Mouse (Mus musculus) MEL (cell line): ENCODE measurements around the gene Tcaf1. TPM values are rescaled to one million over a fixed set of nuclear protein-coding genes. Genes with fewer than 3 reads are reported as not detected.

Source experiments
- DNase-seq: peaks from one replicate; pipeline ENCODE4 v3.0.0; 2011; ENCODE audit warnings: low read depth, low spot score
- H3K27ac ChIP-seq: 2 replicates; pipeline ENCODE4 v1.5.1; 2012; ENCODE audit warnings: low read depth, mild to moderate bottlenecking, control low read depth, low read length, moderate library complexity; ENCODE audit not compliant: control insufficient read depth
- H3K27me3 ChIP-seq, 2 experiments: fragments of 150-350 bp in 1 of 2; sonication (generic) in 1 of 2; 2 replicates each; pipeline ENCODE4 v1.6.1; 2012; ENCODE audit warnings: low read length in 2 of 2, mild to moderate bottlenecking in 2 of 2, improper control_type of control experiment in 1 of 2, moderate library complexity in 1 of 2; ENCODE audit not compliant: insufficient read depth in 2 of 2, control insufficient read depth in 1 of 2
- H3K36me3 ChIP-seq, 2 experiments: 2 replicates each; pipeline ENCODE4 v1.6.1; 2012 to 2014; ENCODE audit warnings: low read length in 2 of 2, improper control_type of control experiment in 1 of 2, inconsistent platforms in 1 of 2, mild to moderate bottlenecking in 1 of 2; ENCODE audit not compliant: insufficient read depth in 2 of 2, control insufficient read depth in 1 of 2
- H3K4me1 ChIP-seq, 2 experiments: fragments of 150-350 bp in 1 of 2; sonication (generic) in 1 of 2; 2 replicates each; pipeline ENCODE4 v1.6.1; 2012; ENCODE audit warnings: low read length in 2 of 2, improper control_type of control experiment in 1 of 2, mild to moderate bottlenecking in 1 of 2; ENCODE audit not compliant: insufficient read depth in 2 of 2, control insufficient read depth in 1 of 2
- H3K4me3 ChIP-seq, 2 experiments: fragments of 150-350 bp in 1 of 2; sonication (generic) in 1 of 2; 2 replicates each; pipeline ENCODE4 v1.5.1; 2012; ENCODE audit warnings: low read depth in 2 of 2, low read length in 2 of 2, mild to moderate bottlenecking in 2 of 2, moderate library complexity in 2 of 2, control low read depth in 1 of 2, improper control_type of control experiment in 1 of 2; ENCODE audit not compliant: control insufficient read depth in 1 of 2, insufficient read depth in 1 of 2
- H3K79me2 ChIP-seq: 2 replicates; pipeline ENCODE4 v1.6.1; 2012; ENCODE audit warnings: mild to moderate bottlenecking, low read length, moderate library complexity; ENCODE audit not compliant: control insufficient read depth, poor library complexity, insufficient read depth
- H3K9ac ChIP-seq: 2 replicates; pipeline ENCODE4 v1.6.1; 2012; ENCODE audit warnings: low read depth, mild to moderate bottlenecking, control low read depth, low read length, moderate library complexity; ENCODE audit not compliant: control insufficient read depth, poor library complexity, severe bottlenecking
- H3K9me3 ChIP-seq: fragments of 150-350 bp; sonication (generic); replicated peaks from 2 replicates; pipeline ENCODE4 v1.6.1; 2012; ENCODE audit warnings: mild to moderate bottlenecking, low read length, improper control_type of control experiment, moderate library complexity; ENCODE audit not compliant: insufficient read depth
- BHLHE40 ChIP-seq: IDR thresholded peaks from 2 replicates; pipeline ENCODE4 v1.6.1; 2012; ENCODE audit warnings: low read depth, mild to moderate bottlenecking, inconsistent platforms, low read length, improper control_type of control experiment, borderline replicate concordance
- CHD2 ChIP-seq: IDR thresholded peaks from 2 replicates; pipeline ENCODE4 v1.6.1; 2011; ENCODE audit warnings: low read length, improper control_type of control experiment
- CTCF ChIP-seq, 3 experiments: IDR thresholded peaks in 2 of 3; conservative IDR thresholded peaks in 1 of 3; 2 replicates each; pipeline ENCODE4 v1.5.1; 2011 to 2012; ENCODE audit warnings: low read length in 3 of 3, low read depth in 2 of 3, mild to moderate bottlenecking in 2 of 3, improper control_type of control experiment in 1 of 3, inconsistent platforms in 1 of 3, mixed read lengths in 1 of 3, moderate library complexity in 1 of 3; ENCODE audit not compliant: control insufficient read depth in 1 of 3, insufficient read depth in 1 of 3, poor library complexity in 1 of 3, severe bottlenecking in 1 of 3
- E2F4 ChIP-seq: IDR thresholded peaks from 2 replicates; pipeline ENCODE4 v1.6.1; 2011; ENCODE audit warnings: low read depth, low read length, improper control_type of control experiment, borderline replicate concordance
- ELF1 ChIP-seq: IDR thresholded peaks from 2 replicates; pipeline ENCODE4 v1.6.1; 2014; ENCODE audit warnings: low read depth, mild to moderate bottlenecking, inconsistent platforms, low read length, improper control_type of control experiment, moderate library complexity
- ETS1 ChIP-seq: IDR thresholded peaks from 2 replicates; pipeline ENCODE4 v1.6.1; 2012; ENCODE audit warnings: low read depth, mild to moderate bottlenecking, inconsistent platforms, low read length, improper control_type of control experiment, moderate library complexity
- GABPA ChIP-seq: IDR thresholded peaks from 2 replicates; pipeline ENCODE4 v1.6.1; 2012; ENCODE audit warnings: low read depth, mild to moderate bottlenecking, inconsistent platforms, low read length, improper control_type of control experiment, moderate library complexity
- JUND ChIP-seq: IDR thresholded peaks from 2 replicates; pipeline ENCODE4 v1.6.1; 2011; ENCODE audit warnings: low read depth, mild to moderate bottlenecking, improper control_type of control experiment, low read length
- MAFK ChIP-seq: IDR thresholded peaks from 2 replicates; pipeline ENCODE4 v1.6.1; 2011; ENCODE audit warnings: low read depth, mild to moderate bottlenecking, low read length, improper control_type of control experiment, borderline replicate concordance
- MAZ ChIP-seq: IDR thresholded peaks from 2 replicates; pipeline ENCODE4 v1.6.1; 2012; ENCODE audit warnings: low read depth, mild to moderate bottlenecking, inconsistent platforms, low read length, improper control_type of control experiment
- MEF2A ChIP-seq: IDR thresholded peaks from 2 replicates; pipeline ENCODE4 v1.6.1; 2014; ENCODE audit warnings: low read depth, mild to moderate bottlenecking, inconsistent platforms, low read length, improper control_type of control experiment; ENCODE audit not compliant: poor library complexity, insufficient replicate concordance, severe bottlenecking; ENCODE audit errors: extremely low read depth
- MYC ChIP-seq: IDR thresholded peaks from 2 replicates; pipeline ENCODE4 v1.6.1; 2011; ENCODE audit warnings: low read depth, mild to moderate bottlenecking, low read length, improper control_type of control experiment, moderate library complexity
- NELFE ChIP-seq: IDR thresholded peaks from 2 replicates; pipeline ENCODE4 v1.6.1; 2011; ENCODE audit warnings: low read depth, low read length, improper control_type of control experiment
- NRF1 ChIP-seq: IDR thresholded peaks from 2 replicates; pipeline ENCODE4 v1.6.1; 2014; ENCODE audit warnings: low read depth, mild to moderate bottlenecking, inconsistent platforms, low read length, improper control_type of control experiment, moderate library complexity; ENCODE audit not compliant: poor library complexity, insufficient read depth, severe bottlenecking
- POLR2AphosphoS2 ChIP-seq: IDR thresholded peaks from 2 replicates; pipeline ENCODE4 v1.6.1; 2011; ENCODE audit warnings: low read length, improper control_type of control experiment
- SMC3 ChIP-seq: IDR thresholded peaks from 2 replicates; pipeline ENCODE4 v1.6.1; 2011; ENCODE audit warnings: low read depth, low read length, improper control_type of control experiment
- TCF12 ChIP-seq: IDR thresholded peaks from 2 replicates; pipeline ENCODE4 v1.6.1; 2014; ENCODE audit warnings: low read depth, mild to moderate bottlenecking, inconsistent platforms, low read length, improper control_type of control experiment, moderate library complexity
- UBTF ChIP-seq: IDR thresholded peaks from 2 replicates; pipeline ENCODE4 v1.6.1; 2012; ENCODE audit warnings: low read depth, mild to moderate bottlenecking, inconsistent platforms, low read length, improper control_type of control experiment, moderate library complexity, borderline replicate concordance; ENCODE audit not compliant: insufficient read depth
- USF1 ChIP-seq: IDR thresholded peaks from 2 replicates; pipeline ENCODE4 v1.6.1; 2014; ENCODE audit warnings: low read depth, mild to moderate bottlenecking, inconsistent platforms, low read length, improper control_type of control experiment, moderate library complexity
- ZC3H11A ChIP-seq: IDR thresholded peaks from 2 replicates; pipeline ENCODE4 v1.6.1; 2012; ENCODE audit warnings: low read depth, mild to moderate bottlenecking, inconsistent platforms, low read length, improper control_type of control experiment
- ZKSCAN1 ChIP-seq: IDR thresholded peaks from 2 replicates; pipeline ENCODE4 v1.6.1; 2012; ENCODE audit warnings: low read depth, mild to moderate bottlenecking, inconsistent platforms, low read length, improper control_type of control experiment, moderate library complexity
- polyA plus RNA-seq, 2 experiments: library from polyadenylated mRNA; stranded (reverse) in 1 of 2; unstranded in 1 of 2; fragments of >175 nt in 1 of 2; fragments of >200 nt in 1 of 2; gene quantifications; 2 replicates each; pipeline versions ENCODE4 v1.2.1 to v1.2.4; 2012; ENCODE audit warnings: low replicate concordance in 2 of 2, low read depth in 1 of 2; ENCODE audit not compliant: insufficient read length in 2 of 2, insufficient read depth in 1 of 2, missing spikeins in 1 of 2
- total RNA-seq: library from RNA; depleted of rRNA; stranded (reverse); fragments of 300-350 nt; gene quantifications from 2 replicates; pipeline ENCODE4 v1.2.3, GENCODE M21; 2012

Tcaf1 gene
- total and polyA plus RNA-seq, 3 experiments = not detected

- Histone ChIP-seq H3K27ac (no peak overlapping the region), H3K79me2 (no peaks in the 10 kb centered on the region), H3K27me3 (no peaks in the 10 kb centered on the region)
These were observed 22.0 kb downstream of the Tcaf1 start for GRCm38 (mm10) chr6:42687907-42688306.

GRCm38 (mm10) chr6:42680077-42680476 lies 29.8 kb downstream of the Tcaf1 start:
- no peaks in the 10 kb centered on the region for H3K36me3 ChIP-seq
- DNase-seq = no peak
- no peaks in the 10 kb centered on the region for H3K9me3 ChIP-seq
- H3K9ac ChIP-seq = no peak overlapping the region
- no peak overlapping the region for H3K4me3 ChIP-seq
- no peaks in the 10 kb centered on the region for H3K4me1 ChIP-seq
- no peaks in the 10 kb centered on the region for H3K27me3 ChIP-seq
- H3K27ac ChIP-seq = no peak overlapping the region
- no peaks in the 10 kb centered on the region for H3K79me2 ChIP-seq
- TF ChIP-seq ZC3H11A = no peak
- no peak for TF ChIP-seq ELF1
- TF ChIP-seq CTCF (IDR thresholded peaks at IDR 0.05 in 2 of 3, conservative IDR thresholded peaks at IDR 0.05 in 1 of 3; ENCODE audit: control insufficient read depth in 1 of 3, insufficient read depth in 1 of 3, low read depth in 2 of 3, low read length in 3 of 3, poor library complexity in 1 of 3, severe bottlenecking in 1 of 3) = no peak
- TF ChIP-seq, all 39 proteins: peak for 0

More at GRCm38 (mm10) chr6:42687907-42688306, 22.0 kb downstream of the Tcaf1 start:
- Histone ChIP-seq H3K9me3 (no peaks in the 10 kb centered on the region), H3K4me3 (no peak overlapping the region), H3K9ac (no peak overlapping the region), H3K4me1 (no peaks in the 10 kb centered on the region), H3K36me3 (no peaks in the 10 kb centered on the region)
- no peak for DNase-seq
- TF ChIP-seq ELF1 (no peak), BHLHE40 (no peak), UBTF (no peak), TCF12 (no peak), MAFK (no peak), NRF1 (no peak), ZKSCAN1 (no peak), MYC (no peak), ETS1 (no peak), USF1 (no peak), MEF2A (no peak), JUND (no peak), NELFE (no peak), POLR2AphosphoS2 (no peak), E2F4 (no peak), CHD2 (no peak), MAZ (no peak), SMC3 (no peak), GABPA (no peak)
